Mouse (Mus musculus): Measurements from ENCODE around the gene Fbxo27. TPM values are rescaled to one million over a fixed set of nuclear protein-coding genes. Genes with fewer than 3 reads are reported as not detected.

Gene Fbxo27
- polyA plus RNA-seq, 1 experiment from 2014 or later = 6.3 TPM

GRCm38 (mm10) chr7:28732341-28733142 is 39.9 kb downstream of the Fbxo27 start:
- no peaks in the 10 kb centered on the region for H3K36me3 ChIP-seq
- no peaks in the 10 kb centered on the region for H3K27me3 ChIP-seq
- H3K4me2 ChIP-seq (replicated peaks) = peak overlapping the region; percentile 65
- peak overlapping the region; percentile 34 for H3K9ac ChIP-seq (replicated peaks)
- peak overlapping the region; percentile 42 for H3K4me3 ChIP-seq
- no peak overlapping the region for H3K27ac ChIP-seq (replicated peaks)
- H3K9me3 ChIP-seq = no peaks in the 10 kb centered on the region
- 2% methylated on average over 58 of the region's 58 CpGs for WGBS
- peaks cover 8% of the 10 kb centered on the region; the same call in 1 of the 2 replicates for H3K4me1 ChIP-seq
- ATAC-seq (replicated peaks) = peak; percentile 72

- no peaks in the 10 kb centered on the region for H3K27me3 ChIP-seq
- H3K4me2 ChIP-seq (replicated peaks) = peak overlapping the region; percentile 65
- no peak for ATAC-seq (replicated peaks)
- WGBS = 5% methylated on average over 11 of the region's 11 CpGs
- no peak overlapping the region for H3K27ac ChIP-seq (replicated peaks)
- H3K4me3 ChIP-seq = peak overlapping the region; percentile 42
- H3K9ac ChIP-seq (replicated peaks) = 0 out of 2 replicates have a peak overlapping the region, but pooled peaks have one; percentile 34
- no peaks in the 10 kb centered on the region for H3K9me3 ChIP-seq
- no peaks in the 10 kb centered on the region for H3K36me3 ChIP-seq
- peaks cover 8% of the 10 kb centered on the region; the same call in 1 of the 2 replicates for H3K4me1 ChIP-seq
Measured at GRCm38 (mm10) chr7:28733211-28733610, 40.6 kb downstream of the Fbxo27 start.

- no peak overlapping the region for H3K27ac ChIP-seq (replicated peaks)
- H3K9ac ChIP-seq (replicated peaks) = no peak overlapping the region
- no peaks in the 10 kb centered on the region for H3K36me3 ChIP-seq
- ATAC-seq (replicated peaks) = no peak
- no peaks in the 10 kb centered on the region for H3K9me3 ChIP-seq
- no peak overlapping the region for H3K4me3 ChIP-seq
- no peak overlapping the region for H3K4me2 ChIP-seq (replicated peaks)
- WGBS = 84% methylated on average over 6 of the region's 6 CpGs
- H3K4me1 ChIP-seq = peaks cover 12% of the 10 kb centered on the region; the same call in 1 of the 2 replicates
- no peaks in the 10 kb centered on the region for H3K27me3 ChIP-seq
Measured at GRCm38 (mm10) chr7:28735701-28736100, 43.1 kb downstream of the Fbxo27 start.

GRCm38 (mm10) chr7:28739829-28740228 is 47.2 kb downstream of the Fbxo27 start:
- Histone ChIP-seq H3K27me3 (no peaks in the 10 kb centered on the region), H3K4me2 (replicated peaks) (no peak overlapping the region), H3K4me3 (no peak overlapping the region), H3K9ac (replicated peaks) (no peak overlapping the region), H3K4me1 (peaks cover 20% of the 10 kb centered on the region), H3K27ac (replicated peaks) (no peak overlapping the region), H3K9me3 (no peaks in the 10 kb centered on the region), H3K36me3 (no peaks in the 10 kb centered on the region)
- ATAC-seq (replicated peaks) = no peak
- 94% methylated on average over 21 of the region's 21 CpGs for WGBS

- Histone ChIP-seq H3K27ac (replicated peaks) (0 out of 2 replicates have a peak overlapping the region, but pooled peaks have one; percentile 76), H3K36me3 (no peaks in the 10 kb centered on the region), H3K9me3 (no peaks in the 10 kb centered on the region), H3K4me1 (peaks cover 20% of the 10 kb centered on the region), H3K4me2 (replicated peaks) (peak overlapping the region; percentile 86), H3K27me3 (no peaks in the 10 kb centered on the region), H3K4me3 (peak overlapping the region; percentile 73), H3K9ac (replicated peaks) (peak overlapping the region; percentile 80)
- ATAC-seq (replicated peaks) = no peak
- 43% methylated on average over 9 of the region's 9 CpGs for WGBS
Measured at GRCm38 (mm10) chr7:28740949-28741348, 48.3 kb downstream of the Fbxo27 start.

GRCm38 (mm10) chr7:28741368-28741708 is 48.7 kb downstream of the Fbxo27 start:
- Histone ChIP-seq H3K27ac (replicated peaks) (peak overlapping the region; percentile 76), H3K27me3 (no peaks in the 10 kb centered on the region), H3K4me2 (replicated peaks) (peak overlapping the region; percentile 86), H3K36me3 (no peaks in the 10 kb centered on the region), H3K9ac (replicated peaks) (peak overlapping the region; percentile 80), H3K9me3 (no peaks in the 10 kb centered on the region), H3K4me1 (peaks cover 20% of the 10 kb centered on the region), H3K4me3 (peak overlapping the region; percentile 73)
- peak; percentile 10; the same call in 1 of the 2 replicates for ATAC-seq (replicated peaks)
- 2% methylated on average over 13 of the region's 13 CpGs for WGBS

- WGBS = under 1% methylated on average over 39 of the region's 39 CpGs
- H3K27ac ChIP-seq (replicated peaks) = peak within 1 kb of the TSS; percentile 88
- peaks cover 20% of the 10 kb centered on the region for H3K4me1 ChIP-seq
- ATAC-seq (replicated peaks) = peak; percentile 99
- H3K9me3 ChIP-seq = no peaks in the 10 kb centered on the region
- H3K4me2 ChIP-seq (replicated peaks) = peak within 1 kb of the TSS; percentile 86
- peak within 1 kb of the TSS; percentile 80 for H3K9ac ChIP-seq (replicated peaks)
- H3K36me3 ChIP-seq = no peaks in the 10 kb centered on the region
- H3K4me3 ChIP-seq = peak within 1 kb of the TSS; percentile 73
- H3K27me3 ChIP-seq = no peaks in the 10 kb centered on the region
Measured at GRCm38 (mm10) chr7:28741709-28742438, 49.2 kb downstream of the Fbxo27 start, which contains the start of the genes Mrps12 and Sars2. Mrps12 (minus strand) TSS chr7:28741820. Sars2 (plus strand) TSS chr7:28741992.

Other genes with a start within 250 kb of the Fbxo27 start
- gene Lrfn1, start 240.9 kb upstream of the Fbxo27 start, polyA plus RNA-seq (2015; fragmentation: Nextera tagmentation; extraction: Ambion mirVana) = 10.9 and 13.0 TPM in 2 replicates
- gene Ifnl2, start 182.4 kb upstream of the Fbxo27 start, polyA plus RNA-seq (2015; fragmentation: Nextera tagmentation; extraction: Ambion mirVana) = not detected in 2 replicates
- not detected in 2 replicates for gene Ifnl3, start 170.0 kb upstream of the Fbxo27 start, polyA plus RNA-seq (2015; fragmentation: Nextera tagmentation; extraction: Ambion mirVana)
- not detected in 2 replicates for gene Sycn, start 152.0 kb upstream of the Fbxo27 start, polyA plus RNA-seq (2015; fragmentation: Nextera tagmentation; extraction: Ambion mirVana)
- not detected in 2 replicates for gene Nccrp1, start 145.6 kb upstream of the Fbxo27 start, polyA plus RNA-seq (2015; fragmentation: Nextera tagmentation; extraction: Ambion mirVana)
- 24.3 and 25.7 TPM in 2 replicates for gene Samd4b, start 94.7 kb upstream of the Fbxo27 start, polyA plus RNA-seq (2015; fragmentation: Nextera tagmentation; extraction: Ambion mirVana)
- 28.9 and 30.0 TPM in 2 replicates for gene Pak4, start 94.7 kb upstream of the Fbxo27 start, polyA plus RNA-seq (2015; fragmentation: Nextera tagmentation; extraction: Ambion mirVana)
- gene Acp7, start 61.5 kb upstream of the Fbxo27 start, polyA plus RNA-seq (2015; fragmentation: Nextera tagmentation; extraction: Ambion mirVana) = not detected in 2 replicates
- gene Fbxo17, start 24.0 kb downstream of the Fbxo27 start, polyA plus RNA-seq (2015; fragmentation: Nextera tagmentation; extraction: Ambion mirVana) = 3.3 and 3.8 TPM in 2 replicates
- gene Mrps12, start 49.0 kb downstream of the Fbxo27 start, polyA plus RNA-seq (2015; fragmentation: Nextera tagmentation; extraction: Ambion mirVana) = 109 and 113 TPM in 2 replicates
- 18.5 and 18.6 TPM in 2 replicates for gene Sars2, start 49.1 kb downstream of the Fbxo27 start, polyA plus RNA-seq (2015; fragmentation: Nextera tagmentation; extraction: Ambion mirVana)
- 0.27 TPM in 1 of 2 replicates, not detected in the other for gene Ccer2, start 63.3 kb downstream of the Fbxo27 start, polyA plus RNA-seq (2015; fragmentation: Nextera tagmentation; extraction: Ambion mirVana)
- gene Sirt2, start 73.9 kb downstream of the Fbxo27 start, polyA plus RNA-seq (2015; fragmentation: Nextera tagmentation; extraction: Ambion mirVana) = 105 and 109 TPM in 2 replicates
- 59.0 and 62.0 TPM in 2 replicates for gene Nfkbib, start 74.7 kb downstream of the Fbxo27 start, polyA plus RNA-seq (2015; fragmentation: Nextera tagmentation; extraction: Ambion mirVana)
- gene Rinl, start 96.1 kb downstream of the Fbxo27 start, polyA plus RNA-seq (2015; fragmentation: Nextera tagmentation; extraction: Ambion mirVana) = 1.8 and 2.5 TPM in 2 replicates
- 231 and 243 TPM in 2 replicates for gene Hnrnpl, start 115.7 kb downstream of the Fbxo27 start, polyA plus RNA-seq (2015; fragmentation: Nextera tagmentation; extraction: Ambion mirVana)
- gene Ech1, start 132.4 kb downstream of the Fbxo27 start, polyA plus RNA-seq (2015; fragmentation: Nextera tagmentation; extraction: Ambion mirVana) = 85.2 and 86.5 TPM in 2 replicates
- gene Lgals4, start 141.0 kb downstream of the Fbxo27 start, polyA plus RNA-seq (2015; fragmentation: Nextera tagmentation; extraction: Ambion mirVana) = 4.2 and 4.9 TPM in 2 replicates
- gene Lgals7, start 171.0 kb downstream of the Fbxo27 start, polyA plus RNA-seq (2015; fragmentation: Nextera tagmentation; extraction: Ambion mirVana) = 2.6 and 3.5 TPM in 2 replicates
- 0.57 and 0.80 TPM in 2 replicates for gene Capn12, start 188.6 kb downstream of the Fbxo27 start, polyA plus RNA-seq (2015; fragmentation: Nextera tagmentation; extraction: Ambion mirVana)